Mouse (Mus musculus) lung, embryonic 15.5 days (tissue): ENCODE results near the gene Izumo4. TPM values are rescaled to one million over a fixed set of nuclear protein-coding genes. Genes with fewer than 3 reads are reported as not detected.

ENCODE experiments used
- ATAC-seq: fragments of 200-750 bp; cut with Nextera tagmentation; 2 replicates; pipeline ENCODE4 v1.8.0; 2017; ENCODE audit warnings: moderate number of reproducible peaks, borderline replicate concordance; ENCODE audit not compliant: low FRiP score, low TSS enrichment; ENCODE audit errors: extremely low read depth
- H3K27ac ChIP-seq: fragments of 300-500 bp; sonication (generic); 2 replicates; pipeline ENCODE4 v1.5.1; 2015; ENCODE audit warnings: moderate library complexity, mild to moderate bottlenecking, inconsistent platforms
- H3K27me3 ChIP-seq: fragments of 300-500 bp; sonication (generic); 2 replicates; pipeline ENCODE4 v1.6.1; 2015; ENCODE audit warnings: inconsistent platforms
- H3K36me3 ChIP-seq: fragments of 300-500 bp; sonication (generic); 2 replicates; pipeline ENCODE4 v1.6.1; 2015; ENCODE audit warnings: inconsistent platforms
- H3K4me1 ChIP-seq: fragments of 300-500 bp; sonication (generic); 2 replicates; pipeline ENCODE4 v1.6.1; 2015; ENCODE audit warnings: inconsistent platforms
- H3K4me2 ChIP-seq: fragments of 300-500 bp; sonication (generic); 2 replicates; pipeline ENCODE4 v1.6.1; 2015; ENCODE audit warnings: inconsistent platforms, mild to moderate bottlenecking, moderate library complexity
- H3K4me3 ChIP-seq: fragments of 300-500 bp; sonication (generic); 2 replicates; pipeline ENCODE4 v1.5.1; 2015; ENCODE audit warnings: mild to moderate bottlenecking, inconsistent platforms
- H3K9ac ChIP-seq: fragments of 300-500 bp; sonication (generic); 2 replicates; pipeline ENCODE4 v1.6.1; 2015; ENCODE audit warnings: inconsistent platforms
- H3K9me3 ChIP-seq: fragments of 300-500 bp; sonication (generic); 2 replicates; pipeline ENCODE4 v1.6.1; 2016; ENCODE audit warnings: inconsistent platforms
- WGBS: fragments of 180-500 bp; shearing (Covaris S2); methylation state at CpG from one replicate; pipeline ENCODE4 v1.1.7; 2015; 5-methylcytosine and 5-hydroxymethylcytosine counted together
- polyA plus RNA-seq: library from polyadenylated mRNA; unstranded; fragments of >200 nt; fragmentation: Nextera tagmentation; extraction: Ambion mirVana; gene quantifications from 2 replicates; pipeline ENCODE4 v1.2.1, GENCODE M21; 2015

The Izumo4 gene
- polyA plus RNA-seq, 1 experiment from 2014 or later = 23.0 TPM

DNA sequence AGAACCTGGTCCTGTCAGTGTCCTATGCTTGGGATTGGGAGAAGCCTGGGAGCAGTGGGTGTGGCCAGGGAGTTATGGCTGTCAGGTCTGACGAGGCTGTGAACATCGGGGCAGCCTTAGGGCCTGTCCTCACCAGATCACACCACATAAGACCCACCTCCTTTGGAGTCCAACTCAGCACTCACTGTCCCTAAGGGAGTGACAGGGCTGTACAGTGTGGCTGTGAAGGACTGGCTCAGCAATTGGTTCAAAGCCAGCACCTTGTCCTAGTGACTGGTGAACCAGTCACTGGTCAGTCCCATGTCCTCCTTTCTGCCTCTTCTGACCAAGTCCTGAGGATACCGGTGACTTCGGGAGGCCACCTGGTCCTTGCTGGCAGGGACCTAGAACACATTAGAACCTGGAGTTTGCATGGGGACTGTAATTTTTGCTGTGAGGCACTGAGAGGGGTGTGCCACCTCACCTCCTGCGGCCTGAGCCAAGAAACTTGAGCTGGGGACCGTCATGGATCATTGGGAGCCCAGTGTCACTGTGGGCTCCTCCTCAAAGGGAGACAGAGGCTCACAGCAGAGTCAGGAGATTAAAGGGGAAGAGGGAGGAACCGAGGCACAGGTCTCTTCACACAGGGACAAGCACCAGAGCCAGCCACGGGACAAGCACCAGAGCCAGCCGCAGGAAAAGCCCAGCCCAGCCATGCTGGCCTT, 22.3 kb upstream of the Izumo4 start:
- Histone ChIP-seq H3K9ac (no peak overlapping the region), H3K27ac (peak overlapping the region; percentile 98), H3K27me3 (no peaks in the 10 kb centered on the region), H3K4me2 (no peak overlapping the region), H3K4me1 (peaks cover 37% of the 10 kb centered on the region), H3K36me3 (0 out of 2 replicates have a peak, but pooled peaks cover 6% of the 10 kb centered on the region), H3K9me3 (no peaks in the 10 kb centered on the region), H3K4me3 (no peak overlapping the region)
- WGBS = 55% methylated on average over 9 of the region's 9 CpGs
- ATAC-seq = no peak

GRCm38 (mm10) chr10:80680260-80680696, 21.7 kb upstream of the Izumo4 start:
- no peak overlapping the region for H3K4me2 ChIP-seq
- H3K9me3 ChIP-seq = no peaks in the 10 kb centered on the region
- no peak for ATAC-seq
- peaks cover 32% of the 10 kb centered on the region for H3K4me1 ChIP-seq
- 0 out of 2 replicates have a peak, but pooled peaks cover 7% of the 10 kb centered on the region for H3K36me3 ChIP-seq
- 78% methylated on average over 2 of the region's 2 CpGs for WGBS
- H3K9ac ChIP-seq = no peak overlapping the region
- no peaks in the 10 kb centered on the region for H3K27me3 ChIP-seq
- no peak overlapping the region for H3K4me3 ChIP-seq
- no peak overlapping the region for H3K27ac ChIP-seq

- no peaks in the 10 kb centered on the region for H3K27me3 ChIP-seq
- no peak overlapping the region for H3K9ac ChIP-seq
- H3K4me3 ChIP-seq = no peak overlapping the region
- 93% methylated on average over 6 of the region's 6 CpGs for WGBS
- H3K4me1 ChIP-seq = peaks cover 29% of the 10 kb centered on the region
- no peaks in the 10 kb centered on the region for H3K9me3 ChIP-seq
- no peak overlapping the region for H3K4me2 ChIP-seq
- peaks cover 24% of the 10 kb centered on the region for H3K36me3 ChIP-seq
- ATAC-seq = no peak
- no peak overlapping the region for H3K27ac ChIP-seq
Observed at GRCm38 (mm10) chr10:80682003-80682402, 20.0 kb upstream of the Izumo4 start.

DNA sequence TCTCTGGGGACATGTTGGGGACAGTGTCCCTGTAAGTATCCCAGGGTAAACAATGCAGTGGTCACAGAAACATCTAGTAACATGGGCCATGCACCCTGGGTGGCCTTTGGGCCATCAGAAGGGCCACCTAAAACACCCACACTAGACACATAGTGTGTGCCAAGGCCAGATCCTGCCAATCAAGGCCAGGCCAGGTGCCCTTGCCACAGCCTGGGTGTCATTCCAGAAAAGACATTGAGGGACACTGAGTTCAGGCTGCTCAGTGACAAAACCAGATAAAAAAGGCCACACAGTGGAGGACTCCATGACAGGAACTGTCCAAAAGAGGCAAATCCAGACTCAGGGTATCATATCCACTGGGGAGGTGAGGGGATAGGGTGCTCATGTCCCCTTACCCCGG, 18.3 kb upstream of the Izumo4 start:
- no peak for ATAC-seq
- Histone ChIP-seq H3K9ac (no peak overlapping the region), H3K36me3 (peaks cover 28% of the 10 kb centered on the region)

GRCm38 (mm10) chr10:80684214-80684613, 17.8 kb upstream of the Izumo4 start:
- no peak overlapping the region for H3K27ac ChIP-seq

More for the DNA sequence above, 18.3 kb upstream of the Izumo4 start:
- Histone ChIP-seq H3K4me1 (peaks cover 12% of the 10 kb centered on the region), H3K4me2 (no peak overlapping the region), H3K27me3 (no peaks in the 10 kb centered on the region), H3K27ac (no peak overlapping the region), H3K9me3 (no peaks in the 10 kb centered on the region), H3K4me3 (no peak overlapping the region)
- WGBS = 86% methylated on average over 1 of the region's 1 CpGs

GRCm38 (mm10) chr10:80684984-80685383, 17.0 kb upstream of the Izumo4 start:
- Histone ChIP-seq H3K9ac (no peak overlapping the region), H3K4me1 (no peaks in the 10 kb centered on the region), H3K4me3 (no peak overlapping the region), H3K27me3 (no peaks in the 10 kb centered on the region), H3K36me3 (peaks cover 38% of the 10 kb centered on the region), H3K9me3 (no peaks in the 10 kb centered on the region), H3K4me2 (no peak overlapping the region), H3K27ac (no peak overlapping the region)
- no peak for ATAC-seq
- WGBS = 65% methylated on average over 4 of the region's 4 CpGs

More at GRCm38 (mm10) chr10:80684214-80684613, 17.8 kb upstream of the Izumo4 start:
- WGBS = 61% methylated on average over 6 of the region's 6 CpGs
- Histone ChIP-seq H3K4me2 (no peak overlapping the region), H3K4me1 (peaks cover 7% of the 10 kb centered on the region), H3K9ac (no peak overlapping the region), H3K4me3 (no peak overlapping the region), H3K36me3 (peaks cover 30% of the 10 kb centered on the region), H3K9me3 (no peaks in the 10 kb centered on the region), H3K27me3 (no peaks in the 10 kb centered on the region)
- ATAC-seq = no peak

GRCm38 (mm10) chr10:80686617-80687016, 15.4 kb upstream of the Izumo4 start:
- Histone ChIP-seq H3K9ac (no peak overlapping the region), H3K4me1 (no peaks in the 10 kb centered on the region), H3K4me3 (no peak overlapping the region), H3K36me3 (peaks cover 46% of the 10 kb centered on the region), H3K9me3 (no peaks in the 10 kb centered on the region), H3K4me2 (no peak overlapping the region), H3K27ac (no peak overlapping the region), H3K27me3 (no peaks in the 10 kb centered on the region)
- WGBS = 91% methylated on average over 3 of the region's 3 CpGs
- ATAC-seq = no peak

GRCm38 (mm10) chr10:80687850-80688249, 14.1 kb upstream of the Izumo4 start:
- 29% methylated on average over 5 of the region's 5 CpGs for WGBS
- H3K9me3 ChIP-seq = no peaks in the 10 kb centered on the region
- 0 out of 2 replicates have a peak, but pooled peaks have one; percentile 58 for ATAC-seq

DNA sequence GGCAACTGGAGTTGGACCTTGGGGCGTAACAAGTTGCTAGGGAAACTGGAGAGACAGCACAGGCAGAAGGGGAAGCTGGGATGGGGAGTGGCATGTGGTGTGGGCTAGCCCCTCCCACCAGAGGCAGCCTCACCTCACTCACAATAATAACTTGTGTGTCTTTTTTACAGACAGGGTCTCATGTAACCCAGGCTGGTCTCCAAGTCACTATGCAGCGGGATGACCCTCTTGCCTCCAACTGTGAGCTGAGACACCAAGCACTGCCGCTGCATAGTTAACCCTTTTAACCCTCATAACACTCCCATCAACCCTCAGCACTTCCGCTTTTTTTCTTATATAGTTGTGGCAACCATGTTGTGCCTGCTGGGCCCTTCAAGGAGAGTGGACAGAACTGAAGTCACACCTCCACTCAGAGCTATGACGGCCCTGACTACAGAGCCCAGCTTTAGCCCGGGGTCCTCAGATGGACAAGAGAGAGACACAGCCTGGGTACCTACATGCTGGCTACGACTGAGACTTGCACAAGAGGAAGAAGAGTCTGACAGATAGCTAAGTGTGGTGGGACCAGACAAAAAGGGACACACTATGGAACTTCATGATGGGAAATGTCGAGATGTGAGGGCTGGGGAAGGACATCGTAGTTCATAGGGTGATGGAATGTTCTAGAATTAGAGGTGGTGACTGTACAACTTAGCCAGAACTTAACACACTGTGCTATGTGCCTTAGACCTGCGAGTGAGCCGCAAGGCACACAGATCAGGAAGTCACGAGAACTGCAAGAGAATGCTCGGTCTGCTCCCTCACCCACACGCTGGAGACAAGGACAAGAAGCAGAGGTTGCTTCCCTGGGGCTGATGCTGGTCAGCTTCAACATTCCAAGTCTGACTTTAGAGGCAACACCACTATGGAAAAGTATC, 9.5 kb upstream of the Izumo4 start:
- H3K36me3 ChIP-seq = peaks cover 22% of the 10 kb centered on the region
- 66% methylated on average over 14 of the region's 14 CpGs for WGBS

More at GRCm38 (mm10) chr10:80687850-80688249, 14.1 kb upstream of the Izumo4 start:
- Histone ChIP-seq H3K36me3 (peaks cover 46% of the 10 kb centered on the region), H3K27ac (no peak overlapping the region), H3K9ac (no peak overlapping the region), H3K27me3 (no peaks in the 10 kb centered on the region), H3K4me2 (no peak overlapping the region), H3K4me3 (no peak overlapping the region), H3K4me1 (no peaks in the 10 kb centered on the region)

GRCm38 (mm10) chr10:80693401-80694045, 8.5 kb upstream of the Izumo4 start:
- no peak overlapping the region for H3K4me3 ChIP-seq
- no peak overlapping the region; the same call in 1 of the 2 replicates for H3K9ac ChIP-seq
- peaks cover 22% of the 10 kb centered on the region for H3K36me3 ChIP-seq
- H3K9me3 ChIP-seq = no peaks in the 10 kb centered on the region
- no peak for ATAC-seq
- no peak overlapping the region for H3K4me2 ChIP-seq
- H3K27me3 ChIP-seq = no peaks in the 10 kb centered on the region
- peaks cover 29% of the 10 kb centered on the region for H3K4me1 ChIP-seq
- no peak overlapping the region; the same call in 1 of the 2 replicates for H3K27ac ChIP-seq
- WGBS = 86% methylated on average over 12 of the region's 12 CpGs

More for the DNA sequence above, 9.5 kb upstream of the Izumo4 start:
- ATAC-seq = no peak
- no peaks in the 10 kb centered on the region for H3K9me3 ChIP-seq
- no peak overlapping the region for H3K27ac ChIP-seq
- H3K4me3 ChIP-seq = no peak overlapping the region
- no peak overlapping the region for H3K9ac ChIP-seq
- peaks cover 23% of the 10 kb centered on the region for H3K4me1 ChIP-seq
- no peak overlapping the region for H3K4me2 ChIP-seq
- no peaks in the 10 kb centered on the region for H3K27me3 ChIP-seq

- Histone ChIP-seq H3K27ac (peak overlapping the region; percentile 90), H3K4me2 (no peak overlapping the region), H3K9me3 (no peaks in the 10 kb centered on the region), H3K27me3 (no peaks in the 10 kb centered on the region), H3K4me3 (no peak overlapping the region), H3K4me1 (peaks cover 30% of the 10 kb centered on the region), H3K9ac (no peak overlapping the region), H3K36me3 (peaks cover 18% of the 10 kb centered on the region)
- WGBS = 85% methylated on average over 13 of the region's 13 CpGs
- no peak for ATAC-seq
Observed at GRCm38 (mm10) chr10:80694159-80694938, 7.6 kb upstream of the Izumo4 start.
